Mouse (Mus musculus) ES-Bruce4 (cell line): ENCODE results near the gene Ccl6. TPM values are rescaled to one million over a fixed set of nuclear protein-coding genes. Genes with fewer than 3 reads are reported as not detected.

Experiments
- H3K27ac ChIP-seq: 2 replicates; pipeline ENCODE4 v1.5.1; 2012; ENCODE audit warnings: low read length, inconsistent platforms; ENCODE audit not compliant: insufficient read depth
- H3K27me3 ChIP-seq: 2 replicates; pipeline ENCODE4 v1.6.1; 2012; ENCODE audit warnings: mild to moderate bottlenecking, low read length, inconsistent platforms; ENCODE audit not compliant: control insufficient read depth, poor library complexity, insufficient read depth, severe bottlenecking
- H3K36me3 ChIP-seq: 2 replicates; pipeline ENCODE4 v1.6.1; 2012; ENCODE audit warnings: inconsistent platforms, mild to moderate bottlenecking, low read length, moderate library complexity; ENCODE audit not compliant: control insufficient read depth, poor library complexity, insufficient read depth, severe bottlenecking
- H3K4me1 ChIP-seq: one replicate; pipeline ENCODE4 v1.8.1; 2011; ENCODE audit warnings: low read length; ENCODE audit not compliant: control insufficient read depth, insufficient read depth
- H3K4me3 ChIP-seq: 2 replicates; pipeline ENCODE4 v1.5.1; 2011; ENCODE audit warnings: low read depth, mild to moderate bottlenecking, low read length
- H3K9ac ChIP-seq: 2 replicates; pipeline ENCODE4 v1.6.1; 2012; ENCODE audit warnings: low read depth, mild to moderate bottlenecking, inconsistent platforms; ENCODE audit not compliant: poor library complexity, severe bottlenecking
- H3K9me3 ChIP-seq: replicated peaks from 2 replicates; pipeline ENCODE4 v1.6.1; 2012; ENCODE audit warnings: mild to moderate bottlenecking, low read length, inconsistent platforms; ENCODE audit not compliant: control insufficient read depth, poor library complexity, insufficient read depth, severe bottlenecking
- CTCF ChIP-seq: IDR thresholded peaks from one replicate; pipeline ENCODE4 v1.8.1; 2011; ENCODE audit warnings: low read depth, low read length
- EP300 ChIP-seq: IDR thresholded peaks from 2 replicates; pipeline ENCODE4 v1.6.1; 2011; ENCODE audit warnings: low read depth, low read length; ENCODE audit not compliant: insufficient read depth
- POLR2A ChIP-seq: IDR thresholded peaks from one replicate; pipeline ENCODE4 v1.8.1; 2011; ENCODE audit warnings: low read length; ENCODE audit not compliant: insufficient read depth
- polyA plus RNA-seq: library from polyadenylated mRNA; stranded (reverse); fragments of >200 nt; gene quantifications from 2 replicates; pipeline ENCODE4 v1.2.4, GENCODE M21; 2011; ENCODE audit warnings: low read depth; ENCODE audit not compliant: missing spikeins, insufficient read depth, insufficient read length

The Ccl6 gene
- polyA plus RNA-seq, 1 experiment, result not detected

DNA sequence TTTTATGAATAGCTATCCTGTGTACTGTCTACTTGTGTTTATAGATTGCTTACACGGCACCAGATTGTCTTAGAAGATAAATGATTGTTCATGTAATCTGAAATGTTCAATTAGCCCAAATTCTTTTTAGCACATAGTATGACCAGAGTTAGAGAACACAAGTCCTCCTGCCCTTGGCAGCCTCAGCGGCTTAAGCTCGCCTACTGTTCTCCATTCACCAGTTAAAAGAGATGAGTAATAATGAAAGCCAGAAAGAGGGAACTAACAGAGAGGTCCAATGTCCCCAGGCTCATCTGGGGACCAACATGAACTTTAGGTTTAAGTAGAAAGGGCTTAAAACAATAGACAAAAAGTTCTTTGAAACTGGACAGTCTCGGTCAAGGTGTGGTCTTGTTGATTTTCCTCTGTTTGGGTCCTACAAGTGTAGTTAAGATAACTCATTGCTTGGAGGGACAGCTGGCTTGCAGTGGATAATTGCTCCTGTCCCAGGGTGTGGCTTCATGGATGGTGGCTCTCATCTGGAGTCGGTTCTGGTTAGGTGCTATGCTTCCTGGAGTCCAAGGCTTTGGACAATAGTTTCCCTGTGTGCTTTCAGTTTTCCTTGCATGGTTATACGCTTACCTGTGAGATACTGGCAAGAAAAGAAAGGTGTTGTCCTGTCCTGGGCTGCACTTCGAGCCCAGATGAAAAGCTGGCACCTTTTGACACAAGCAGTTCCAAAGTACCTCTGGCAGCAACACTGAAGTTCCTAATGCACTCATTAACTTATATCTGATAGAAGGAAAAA, 3.0 kb upstream of the Ccl6 start:
- Histone ChIP-seq H3K4me1 (no peaks in the 10 kb centered on the region), H3K27ac (no peak overlapping the region), H3K9ac (no peak overlapping the region), H3K36me3 (no peaks in the 10 kb centered on the region), H3K4me3 (no peak overlapping the region), H3K9me3 (no peaks in the 10 kb centered on the region), H3K27me3 (no peaks in the 10 kb centered on the region)
- no peak for TF ChIP-seq CTCF
- no peak for TF ChIP-seq POLR2A
- TF ChIP-seq EP300, result no peak

GRCm38 (mm10) chr11:83593453-83593852, 566 bp upstream of the Ccl6 start:
- H3K4me3 ChIP-seq, result no peak overlapping the region
- H3K27ac ChIP-seq, result no peak overlapping the region
- H3K9me3 ChIP-seq, result no peaks in the 10 kb centered on the region
- TF ChIP-seq EP300 (no peak), CTCF (no peak), POLR2A (no peak)
- no peaks in the 10 kb centered on the region for H3K36me3 ChIP-seq
- no peak overlapping the region for H3K9ac ChIP-seq
- H3K4me1 ChIP-seq, result no peaks in the 10 kb centered on the region
- no peaks in the 10 kb centered on the region for H3K27me3 ChIP-seq

GRCm38 (mm10) chr11:83584232-83584631, 8.7 kb downstream of the Ccl6 start:
- H3K9me3 ChIP-seq, result no peaks in the 10 kb centered on the region
- H3K4me1 ChIP-seq, result peaks cover 5% of the 10 kb centered on the region

GRCm38 (mm10) chr11:83583450-83583754, 9.5 kb downstream of the Ccl6 start:
- TF ChIP-seq POLR2A, result no peak
- no peak for TF ChIP-seq CTCF
- TF ChIP-seq EP300, result no peak
- no peak overlapping the region for H3K4me3 ChIP-seq
- H3K4me1 ChIP-seq, result peaks cover 5% of the 10 kb centered on the region
- no peaks in the 10 kb centered on the region for H3K36me3 ChIP-seq
- H3K27me3 ChIP-seq, result no peaks in the 10 kb centered on the region
- H3K9ac ChIP-seq, result no peak overlapping the region
- no peaks in the 10 kb centered on the region for H3K9me3 ChIP-seq
- no peak overlapping the region for H3K27ac ChIP-seq

More at GRCm38 (mm10) chr11:83584232-83584631, 8.7 kb downstream of the Ccl6 start:
- Histone ChIP-seq H3K36me3 (no peaks in the 10 kb centered on the region), H3K9ac (no peak overlapping the region), H3K27me3 (no peaks in the 10 kb centered on the region), H3K4me3 (no peak overlapping the region), H3K27ac (no peak overlapping the region)
- TF ChIP-seq EP300 (no peak), POLR2A (no peak), CTCF (no peak)

DNA sequence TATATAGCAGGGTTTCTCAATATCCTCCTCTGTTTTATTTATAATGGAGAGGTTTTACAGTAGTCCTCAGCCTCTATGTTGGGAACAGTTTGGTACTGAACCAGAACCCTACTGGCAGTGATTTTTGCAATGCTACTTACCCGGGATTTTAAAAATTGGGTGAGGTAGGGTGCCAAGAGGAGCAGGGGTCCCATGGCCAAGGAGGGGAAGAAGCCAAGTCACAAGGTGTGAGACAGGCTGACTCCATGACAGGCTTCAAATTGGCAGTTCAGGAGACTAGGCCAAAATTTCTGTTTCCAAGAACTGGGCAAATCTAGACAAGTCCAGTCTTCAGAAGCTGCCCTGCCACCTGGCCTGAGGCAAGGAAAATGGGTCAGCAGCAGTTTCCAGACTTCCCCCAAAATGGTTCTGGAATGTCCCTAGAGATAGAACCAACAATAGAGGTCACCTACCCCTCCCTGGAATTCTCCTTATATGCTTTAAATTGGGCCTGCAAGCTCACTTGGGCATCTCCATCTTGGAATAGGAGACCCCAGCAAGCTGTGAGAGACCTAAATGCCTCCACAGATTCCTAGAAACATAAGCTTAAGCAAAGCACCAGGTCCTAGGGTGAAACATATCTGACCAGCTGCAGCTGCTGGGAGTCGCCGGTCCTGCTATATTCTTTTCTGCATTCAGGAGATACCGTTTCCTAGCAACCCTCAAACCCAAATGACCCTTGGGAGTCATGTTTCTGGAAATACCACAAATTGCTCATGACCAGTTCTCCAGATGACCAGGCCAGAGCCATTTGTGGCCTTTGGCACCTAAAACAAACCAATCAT, 10.0 kb downstream of the Ccl6 start:
- peaks cover 5% of the 10 kb centered on the region for H3K4me1 ChIP-seq
- H3K9ac ChIP-seq, result no peak overlapping the region
- no peak overlapping the region for H3K27ac ChIP-seq

More for the DNA sequence above, 10.0 kb downstream of the Ccl6 start:
- Histone ChIP-seq H3K27me3 (no peaks in the 10 kb centered on the region), H3K36me3 (no peaks in the 10 kb centered on the region), H3K9me3 (no peaks in the 10 kb centered on the region), H3K4me3 (no peak overlapping the region)
- no peak for TF ChIP-seq EP300
- no peak for TF ChIP-seq POLR2A
- TF ChIP-seq CTCF, result no peak
